Mouse (Mus musculus): ENCODE measurements around the gene Calm3. TPM values are rescaled to one million over a fixed set of nuclear protein-coding genes. Genes with fewer than 3 reads are reported as not detected.

The Calm3 gene
- polyA plus RNA-seq, 1 experiment = 376 TPM

- no peak overlapping the region for H3K4me3 ChIP-seq (replicated peaks; ENCODE audit: control insufficient read depth, low read depth, low read length)
- WGBS = 23% methylated on average over 14 of the region's 14 CpGs
- no peaks in the 10 kb centered on the region for H3K4me1 ChIP-seq (ENCODE audit: control insufficient read depth, insufficient read depth, low read length)
- no peak for TF ChIP-seq POLR2A (IDR thresholded peaks at IDR 0.05; ENCODE audit: borderline replicate concordance, control insufficient read depth, low read depth, low read length)
- peak; percentile 61 for TF ChIP-seq CTCF (IDR thresholded peaks at IDR 0.05; ENCODE audit: control insufficient read depth, insufficient read depth, low read length)
- no peak overlapping the region for H3K27ac ChIP-seq (ENCODE audit: control insufficient read depth, insufficient read depth, low read depth, low read length, poor library complexity)
Measured at GRCm38 (mm10) chr7:16931968-16932627, 8.2 kb upstream of the Calm3 start.

GRCm38 (mm10) chr7:16930850-16931249 lies 6.9 kb upstream of the Calm3 start:
- no peak overlapping the region for H3K4me3 ChIP-seq (replicated peaks; ENCODE audit: control insufficient read depth, low read depth, low read length)
- H3K27ac ChIP-seq (ENCODE audit: control insufficient read depth, insufficient read depth, low read depth, low read length, poor library complexity) = no peak overlapping the region
- 6% methylated on average over 1 of the region's 1 CpGs for WGBS
- no peaks in the 10 kb centered on the region for H3K4me1 ChIP-seq (ENCODE audit: control insufficient read depth, insufficient read depth, low read length)
- TF ChIP-seq CTCF (IDR thresholded peaks at IDR 0.05; ENCODE audit: control insufficient read depth, insufficient read depth, low read length) (peak; percentile 51; the same call in 1 of the 2 replicates), POLR2A (IDR thresholded peaks at IDR 0.05; ENCODE audit: borderline replicate concordance, control insufficient read depth, low read depth, low read length) (no peak)

GRCm38 (mm10) chr7:16928341-16928740 lies 4.4 kb upstream of the Calm3 start:
- Histone ChIP-seq H3K27ac (ENCODE audit: control insufficient read depth, insufficient read depth, low read depth, low read length, poor library complexity) (no peak overlapping the region), H3K4me1 (ENCODE audit: control insufficient read depth, insufficient read depth, low read length) (no peaks in the 10 kb centered on the region), H3K4me3 (replicated peaks; ENCODE audit: control insufficient read depth, low read depth, low read length) (no peak overlapping the region)
- 7% methylated on average over 2 of the region's 2 CpGs for WGBS
- TF ChIP-seq POLR2A (IDR thresholded peaks at IDR 0.05; ENCODE audit: borderline replicate concordance, control insufficient read depth, low read depth, low read length) = no peak
- TF ChIP-seq CTCF (IDR thresholded peaks at IDR 0.05; ENCODE audit: control insufficient read depth, insufficient read depth, low read length) = no peak

GRCm38 (mm10) chr7:16923283-16924036 lies 454 bp downstream of the Calm3 start:
- peaks cover 7% of the 10 kb centered on the region for H3K4me1 ChIP-seq (ENCODE audit: control insufficient read depth, insufficient read depth, low read length)
- 1% methylated on average over 50 of the region's 57 CpGs for WGBS
- TF ChIP-seq POLR2A (IDR thresholded peaks at IDR 0.05; ENCODE audit: borderline replicate concordance, control insufficient read depth, low read depth, low read length) (peak; percentile 53; the same call in 1 of the 2 replicates), CTCF (IDR thresholded peaks at IDR 0.05; ENCODE audit: control insufficient read depth, insufficient read depth, low read length) (no peak)
- peak overlapping the region; percentile 97 for H3K27ac ChIP-seq (ENCODE audit: control insufficient read depth, insufficient read depth, low read depth, low read length, poor library complexity)
- H3K4me3 ChIP-seq (replicated peaks; ENCODE audit: control insufficient read depth, low read depth, low read length) = peak overlapping the region; percentile 80

- TF ChIP-seq POLR2A (IDR thresholded peaks at IDR 0.05; ENCODE audit: borderline replicate concordance, control insufficient read depth, low read depth, low read length) = peak; percentile 53; the same call in 1 of the 2 replicates
- TF ChIP-seq CTCF (IDR thresholded peaks at IDR 0.05; ENCODE audit: control insufficient read depth, insufficient read depth, low read length) = no peak
- peaks cover 7% of the 10 kb centered on the region for H3K4me1 ChIP-seq (ENCODE audit: control insufficient read depth, insufficient read depth, low read length)
- 28% methylated on average over 10 of the region's 10 CpGs for WGBS
- peak overlapping the region; percentile 80 for H3K4me3 ChIP-seq (replicated peaks; ENCODE audit: control insufficient read depth, low read depth, low read length)
- H3K27ac ChIP-seq (ENCODE audit: control insufficient read depth, insufficient read depth, low read depth, low read length, poor library complexity) = no peak overlapping the region
Measured at GRCm38 (mm10) chr7:16922360-16922973, 1.4 kb downstream of the Calm3 start.

- WGBS = 46% methylated on average over 6 of the region's 6 CpGs
- TF ChIP-seq CTCF (IDR thresholded peaks at IDR 0.05; ENCODE audit: control insufficient read depth, insufficient read depth, low read length) (no peak), POLR2A (IDR thresholded peaks at IDR 0.05; ENCODE audit: borderline replicate concordance, control insufficient read depth, low read depth, low read length) (no peak)
- Histone ChIP-seq H3K4me1 (ENCODE audit: control insufficient read depth, insufficient read depth, low read length) (peaks cover 7% of the 10 kb centered on the region), H3K27ac (ENCODE audit: control insufficient read depth, insufficient read depth, low read depth, low read length, poor library complexity) (no peak overlapping the region), H3K4me3 (replicated peaks; ENCODE audit: control insufficient read depth, low read depth, low read length) (no peak overlapping the region)
Measured at GRCm38 (mm10) chr7:16921881-16922335, 2.0 kb downstream of the Calm3 start.

GRCm38 (mm10) chr7:16920818-16921791 lies 2.8 kb downstream of the Calm3 start:
- 81% methylated on average over 21 of the region's 21 CpGs for WGBS
- TF ChIP-seq POLR2A (IDR thresholded peaks at IDR 0.05; ENCODE audit: borderline replicate concordance, control insufficient read depth, low read depth, low read length) = no peak
- no peak for TF ChIP-seq CTCF (IDR thresholded peaks at IDR 0.05; ENCODE audit: control insufficient read depth, insufficient read depth, low read length)
- Histone ChIP-seq H3K4me3 (replicated peaks; ENCODE audit: control insufficient read depth, low read depth, low read length) (no peak overlapping the region), H3K4me1 (ENCODE audit: control insufficient read depth, insufficient read depth, low read length) (peaks cover 7% of the 10 kb centered on the region), H3K27ac (ENCODE audit: control insufficient read depth, insufficient read depth, low read depth, low read length, poor library complexity) (no peak overlapping the region)
